8 mouse cellular contexts compared by ENCODE assay signal in genomic region chr17:74717618-74718151, GRCm38 (mm10). TPM values are rescaled to one million over a fixed set of nuclear protein-coding genes. Genes with fewer than 3 reads are reported as not detected.
DNase-seq lines count a peak whose midpoint lies in the region; ATAC-seq and TF ChIP-seq lines count a peak whose summit lies in the region.

Ttc27 (plus strand) TSS chr17:74717732.

- WGBS in hindbrain, postnatal 0 days: 2% methylated on average over 31 of the region's 31 CpGs

- no peaks in the 10 kb centered on the region for H3K27me3 ChIP-seq in hindbrain, postnatal 0 days (ENCODE audit: insufficient read depth, low read length)

- peak; percentile 95 for DNase-seq in ZHBTc4 (ENCODE audit: low read depth, low spot score)
- peak; percentile 98 for DNase-seq in gastrocnemius, adult 2 months
- peak; percentile 98 for DNase-seq in hindbrain, postnatal 0 days (ENCODE audit: low spot score)
- DNase-seq in left cerebral cortex, adult 2 months (ENCODE audit: extremely low spot score in 1 of 2, low spot score in 2 of 2): peak; percentile 94 to 97
- peak; percentile 98 to 99 for DNase-seq in right cerebral cortex, adult 2 months (ENCODE audit: low spot score in 2 of 2)
- peak; percentile 98 for DNase-seq in urinary bladder, postnatal 14 days (ENCODE audit: low spot score)

- peak within 1 kb of the TSS; percentile 86 for H3K27ac ChIP-seq in gastrocnemius, adult 2 months
- H3K27ac ChIP-seq in hindbrain, postnatal 0 days: no peak within 1 kb of the TSS
- H3K27ac ChIP-seq in left cerebral cortex, adult 2 months: peak within 1 kb of the TSS; percentile 80

- H3K4me2 ChIP-seq in hindbrain, postnatal 0 days (ENCODE audit: low read depth, low read length): peak within 1 kb of the TSS; percentile 93

- no peaks in the 10 kb centered on the region for H3K9me3 ChIP-seq in hindbrain, postnatal 0 days (ENCODE audit: low read length)

- ATAC-seq in common myeloid progenitor, adult 5-6 weeks (replicated peaks; ENCODE audit: low read depth, poor library complexity, severe bottlenecking): peak; percentile 98
- ATAC-seq in hindbrain, postnatal 0 days: peak; percentile 96
- peak; percentile 98 for ATAC-seq in megakaryocyte, adult 5-6 weeks (ENCODE audit: poor library complexity, severe bottlenecking)

- TF ChIP-seq CTCF in gastrocnemius, adult 2 months (IDR thresholded peaks at IDR 0.05): no peak
- TF ChIP-seq CTCF in hindbrain, postnatal 0 days (IDR thresholded peaks at IDR 0.05; ENCODE audit: low read depth): no peak
- TF ChIP-seq CTCF in left cerebral cortex, adult 2 months (IDR thresholded peaks at IDR 0.05): no peak

- intact Hi-C loops in gastrocnemius, adult 2 months (cut with DNase I): no loop called here
- intact Hi-C loops in left cerebral cortex, adult 2 months (cut with DNase I): loop anchor here (5.0 kb wide), 1 partner anchor 320 kb away; the partner anchor contains the start of gene Slc30a6

- peak within 1 kb of the TSS; percentile 80 for H3K4me3 ChIP-seq in gastrocnemius, adult 2 months
- peak within 1 kb of the TSS; percentile 75 for H3K4me3 ChIP-seq in hindbrain, postnatal 0 days (ENCODE audit: low read length)
- peak within 1 kb of the TSS; percentile 93 for H3K4me3 ChIP-seq in left cerebral cortex, adult 2 months

- peaks cover 8% of the 10 kb centered on the region for H3K4me1 ChIP-seq in hindbrain, postnatal 0 days (ENCODE audit: insufficient read depth, low read length)

- peaks cover 4% of the 10 kb centered on the region; the same call in 1 of the 2 replicates for H3K36me3 ChIP-seq in hindbrain, postnatal 0 days (ENCODE audit: insufficient read depth, low read length)

- peak within 1 kb of the TSS; percentile 62 for H3K9ac ChIP-seq in hindbrain, postnatal 0 days (replicated peaks; ENCODE audit: low read length)

RNA-seq across cellular contexts. Expression of gene Ttc27, which starts in this region (rescaled TPM):
- total RNA-seq in common myeloid progenitor, adult 5-6 weeks (2017): 66.6 and 87.2 TPM in 2 replicates
- 10 to 100 TPM; 10.4 to 12.0 TPM for total RNA-seq in gastrocnemius, adult 2 months (2021)
- 12.9 and 15.3 TPM in 2 replicates for total RNA-seq in hindbrain, postnatal 0 days (2014; rRNA removed)
- polyA plus RNA-seq in hindbrain, postnatal 0 days (2015; fragmentation: Nextera tagmentation; extraction: Ambion mirVana): 12.2 and 17.5 TPM in 2 replicates
- total RNA-seq in left cerebral cortex, adult 2 months (2021): 10 to 100 TPM; 21.9 to 29.4 TPM
- total RNA-seq in megakaryocyte, adult 5-6 weeks (2015): 6.7 and 14.0 TPM in 2 replicates
- total RNA-seq in megakaryocyte, adult 5-6 weeks (2017): 13.7 and 28.7 TPM in 2 replicates
